Mouse (Mus musculus) heart, postnatal 36 days (tissue): ENCODE results near the gene Npas4. TPM values are rescaled to one million over a fixed set of nuclear protein-coding genes. Genes with fewer than 3 reads are reported as not detected.
"Not testable (repeated sequence)": the region's sequence is repeated elsewhere in the genome, so short reads cannot be mapped to it uniquely, and the experiment has no call there.

Experiments used
- DNase-seq, 2 experiments: peaks; one replicate each; pipeline ENCODE4 v3.0.0; 2021 to 2022
- intact Hi-C: fragments of 180-260 bp; cut with DNase I; formaldehyde crosslinking; loops from one replicate; pipeline ENCODE4 v1.15.1; 2025
- total RNA-seq, 2 experiments: library from RNA; stranded (reverse); gene quantifications; 2 replicates each; pipeline ENCODE4 v1.2.3; 2021

Gene Npas4
- total RNA-seq, 2 experiments from 2014 or later = not detected

DNA sequence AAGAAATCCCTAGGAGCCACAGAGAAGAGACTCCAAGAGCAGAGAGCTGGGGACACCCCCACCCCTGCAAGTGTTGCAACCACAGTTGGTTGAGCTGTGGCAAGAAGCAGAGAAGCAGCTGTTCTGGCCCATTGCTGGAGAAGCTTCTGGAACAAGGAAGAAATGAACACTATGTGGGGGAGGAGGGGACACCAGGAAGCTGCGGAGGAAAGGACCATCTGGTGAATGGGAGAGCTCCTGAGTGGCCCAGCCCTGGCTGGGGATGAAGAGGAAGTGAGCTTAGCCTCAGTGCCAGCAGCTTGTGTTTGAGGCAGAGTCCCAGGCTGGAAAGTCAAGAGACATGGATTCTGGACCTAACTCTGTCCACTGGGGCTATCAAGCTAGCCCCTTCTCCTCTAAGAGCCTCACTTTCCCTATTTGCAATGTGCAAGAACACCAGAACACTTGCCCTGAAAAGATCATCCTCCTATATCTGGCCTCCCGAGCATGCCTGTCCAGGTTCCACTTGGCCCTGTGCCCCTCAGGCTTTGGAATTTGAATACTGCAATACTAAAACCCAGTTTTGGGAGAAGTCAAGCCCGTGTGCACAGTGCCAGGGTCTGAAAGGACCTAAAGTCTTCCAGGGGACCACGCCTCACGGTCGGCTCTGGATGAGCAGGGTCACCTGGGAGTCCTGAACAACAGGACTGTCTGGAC, 9.5 kb upstream of the Npas4 start:
- intact Hi-C loops = loop anchor here (2.0 to 10.0 kb wide), 2 partner anchors 245 to 505 kb away; partner anchors contain the start of gene 2010003K11Rik

GRCm38 (mm10) chr19:4994043-4994442, 3.9 kb upstream of the Npas4 start:
- DNase-seq = no peak
- intact Hi-C loops = loop anchor here (10.0 kb wide), 1 partner anchor 499 kb away; the partner anchor contains the start of gene 2010003K11Rik

More for the DNA sequence above, 9.5 kb upstream of the Npas4 start:
- DNase-seq = no peak

- DNase-seq = peak; percentile 55 to 60
- intact Hi-C loops = loop anchor here (1.0 to 10.0 kb wide), 2 partner anchors 8 to 498 kb away; partner anchors contain the start of gene 2010003K11Rik
Observed at GRCm38 (mm10) chr19:4992904-4993303, 2.8 kb upstream of the Npas4 start.

DNA sequence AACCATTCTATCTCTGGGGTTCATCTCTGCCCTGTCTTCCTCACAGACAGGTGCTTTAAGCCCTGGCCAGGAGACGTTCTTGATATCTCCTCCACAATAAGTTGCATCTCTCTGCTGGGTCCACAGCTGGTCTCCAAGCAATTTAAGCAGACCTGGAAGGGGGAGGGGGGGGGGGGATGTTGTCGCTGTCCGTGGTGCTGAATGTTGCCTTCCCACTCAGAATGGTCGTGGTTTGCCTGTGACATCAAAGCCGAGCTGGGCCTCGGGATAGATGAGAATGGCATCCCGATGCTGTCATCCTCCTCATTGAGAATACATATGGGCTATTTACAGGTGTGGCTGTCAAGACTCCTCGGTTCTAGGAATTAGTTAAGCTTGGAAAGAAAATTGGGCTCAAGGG, 2.3 kb upstream of the Npas4 start:
- intact Hi-C loops = loop anchor here (10.0 kb wide), 1 partner anchor 498 kb away; the partner anchor contains the start of gene 2010003K11Rik
- DNase-seq = no peak

GRCm38 (mm10) chr19:4990716-4991115, 600 bp upstream of the Npas4 start:
- intact Hi-C loops = loop anchor here (10.0 kb wide), 1 partner anchor 496 kb away; the partner anchor contains the start of gene 2010003K11Rik
- DNase-seq = no peak

GRCm38 (mm10) chr19:4989434-4990255, 471 bp downstream of the Npas4 start:
- no peak for DNase-seq
- intact Hi-C loops = loop anchor here (10.0 kb wide), 1 partner anchor 495 kb away; the partner anchor contains the start of gene 2010003K11Rik

DNA sequence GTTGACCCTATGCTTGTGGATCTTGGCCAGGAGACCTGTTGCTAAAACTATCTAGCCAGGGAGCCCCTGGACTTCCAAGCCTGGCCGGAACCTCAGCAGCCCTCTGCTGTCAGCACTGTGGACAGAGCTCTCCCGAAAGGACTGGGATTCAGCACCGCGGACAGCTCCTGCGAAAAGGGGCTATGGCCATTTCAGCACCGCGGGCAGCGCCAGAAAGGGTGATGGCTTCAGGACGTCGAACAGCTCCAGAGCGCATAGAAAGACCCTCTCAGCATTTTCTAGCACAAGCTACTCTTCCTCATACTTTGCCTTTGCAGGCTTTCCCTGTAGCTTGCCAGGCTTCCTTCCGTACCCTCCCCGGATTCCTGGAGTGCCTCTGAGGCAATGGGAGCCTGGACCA, 1.1 kb downstream of the Npas4 start:
- intact Hi-C loops = no loop called here
- peak; percentile 93 to 98 for DNase-seq

- DNase-seq = peak; percentile 32 to 48
Observed at GRCm38 (mm10) chr19:4981767-4982166, 8.3 kb downstream of the Npas4 start.

DNA sequence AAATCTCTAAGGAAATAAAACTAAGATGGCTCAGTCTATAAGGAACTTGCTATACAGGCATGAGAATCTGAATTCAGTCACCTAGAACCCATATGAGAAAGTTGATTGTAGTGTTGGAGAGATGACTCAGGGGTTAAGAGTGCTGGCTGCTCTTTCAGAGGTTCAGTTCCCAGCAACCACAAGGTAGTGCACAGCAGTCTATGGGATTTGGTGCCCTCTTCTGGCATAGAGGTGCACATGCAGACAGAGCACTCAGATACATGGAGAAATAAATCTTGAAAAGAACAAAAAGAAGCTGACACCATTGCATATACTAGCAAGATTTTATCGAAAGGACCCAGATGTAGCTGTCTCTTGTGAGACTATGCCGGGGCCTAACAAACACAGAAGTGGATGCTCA, 21.9 kb downstream of the Npas4 start:
- DNase-seq = no peak
- intact Hi-C loops = loop anchor here (5.0 kb wide), 1 partner anchor 341 kb away; the partner anchor contains the start of gene Rce1

More at GRCm38 (mm10) chr19:4981767-4982166, 8.3 kb downstream of the Npas4 start:
- intact Hi-C loops = loop anchor here (1.0 kb wide), 1 partner anchor 21 kb away; no protein-coding TSS in a partner anchor

GRCm38 (mm10) chr19:4961928-4962601, 28.1 kb downstream of the Npas4 start, which contains the start of gene Mrpl11:
Gene Mrpl11, plus strand, starts transcription at chr19:4962147.
- intact Hi-C loops = loop anchor here (1.0 to 5.0 kb wide), 3 partner anchors 35 to 207 kb away; partner anchors contain the start of genes Gm21992 and Rbm14
- peak; percentile 87 to 90 for DNase-seq

- intact Hi-C loops, DNase-seq: not testable (repeated sequence)
Observed at GRCm38 (mm10) chr19:4948641-4949040, 41.5 kb downstream of the Npas4 start.

DNA sequence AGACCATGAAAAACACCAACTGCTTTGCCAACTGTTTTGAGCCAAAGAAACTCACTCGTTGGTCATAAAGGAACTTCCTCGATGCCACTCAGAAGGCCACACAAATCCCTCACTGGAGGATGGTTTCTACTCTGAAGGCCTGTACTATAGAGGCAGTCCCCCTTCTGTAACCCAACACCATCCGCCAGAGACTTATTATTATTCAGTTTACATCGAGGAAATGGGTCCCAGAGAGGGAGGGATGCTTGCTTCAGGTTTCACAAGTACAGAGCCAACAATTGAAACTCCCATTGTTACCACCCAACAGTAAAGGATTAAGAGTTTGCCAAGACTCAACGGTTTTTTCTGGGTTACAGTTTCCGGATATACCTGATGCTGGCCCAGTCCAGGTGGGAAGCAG, 44.6 kb downstream of the Npas4 start:
- no peak for DNase-seq
- intact Hi-C loops = no loop called here

DNA sequence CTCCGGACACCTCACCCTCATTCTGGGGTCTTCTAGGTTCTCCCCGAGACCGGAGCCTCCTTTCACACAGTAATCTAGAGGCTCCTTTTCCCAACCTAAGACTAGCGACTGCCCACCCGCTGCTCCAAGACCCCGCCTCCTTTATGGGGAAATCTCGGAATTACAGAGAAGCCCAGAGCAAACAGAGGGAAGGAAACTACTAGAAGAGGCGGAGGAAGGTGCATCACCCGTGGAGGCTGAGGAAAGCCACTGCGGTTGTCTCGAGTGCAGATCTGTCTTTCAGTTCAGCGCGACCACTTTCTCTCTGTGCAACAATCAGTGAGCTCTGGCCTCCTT, 46.9 kb downstream of the Npas4 start:
- DNase-seq = peak in 1 of 2 experiments; percentile 10
- intact Hi-C loops = no loop called here

GRCm38 (mm10) chr19:4942551-4943252, 47.4 kb downstream of the Npas4 start, which contains the start of gene Peli3:
Gene Peli3, minus strand, starts transcription at chr19:4943127.
- DNase-seq = peak; percentile 78 to 79
- intact Hi-C loops = no loop called here

- intact Hi-C loops = no loop called here
- DNase-seq = no peak
Observed at GRCm38 (mm10) chr19:4937444-4938310, 52.4 kb downstream of the Npas4 start.

- intact Hi-C loops = no loop called here
- DNase-seq = no peak
Observed at GRCm38 (mm10) chr19:4936896-4937295, 53.2 kb downstream of the Npas4 start.
